Mouse (Mus musculus): ENCODE measurements around the gene Selenoh.

Gene Selenoh

GRCm38 (mm10) chr2:84632001-84632400, 38.6 kb downstream of the Selenoh start:
- no peak for DNase-seq (ENCODE audit: low spot score in 2 of 2)

GRCm38 (mm10) chr2:84627036-84627435, 43.5 kb downstream of the Selenoh start:
- DNase-seq (ENCODE audit: low spot score in 2 of 2) = no peak

DNA sequence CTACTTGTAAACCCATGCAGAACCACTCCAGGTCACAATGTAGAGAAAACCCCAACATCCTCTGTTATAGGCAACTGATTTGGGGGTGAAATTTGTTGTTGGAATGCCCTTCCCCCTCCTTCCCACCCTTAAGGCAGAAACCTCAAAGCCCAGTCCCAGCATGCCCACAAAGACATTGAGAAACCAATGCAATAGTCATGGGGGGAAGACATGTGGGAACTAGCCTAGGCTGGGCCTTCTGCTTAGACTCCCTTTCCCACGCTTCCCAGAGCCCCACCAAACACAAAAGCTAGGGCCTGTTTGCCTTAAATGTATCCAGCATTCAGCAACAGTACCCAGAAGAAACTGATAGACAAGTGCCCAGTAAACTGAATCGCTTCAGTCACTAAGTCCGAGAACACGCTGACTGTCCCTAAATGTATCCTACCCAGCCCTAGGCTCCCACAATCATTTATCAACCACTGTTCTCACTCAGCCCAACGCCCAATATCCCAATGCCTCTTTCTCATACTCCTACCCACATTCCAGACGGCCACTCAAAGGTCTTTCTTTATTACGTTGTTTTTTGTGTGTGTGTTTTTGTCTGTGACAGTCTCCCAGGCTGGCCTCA, 44.1 kb downstream of the Selenoh start:
- no peak for DNase-seq (ENCODE audit: low spot score in 2 of 2)

DNA sequence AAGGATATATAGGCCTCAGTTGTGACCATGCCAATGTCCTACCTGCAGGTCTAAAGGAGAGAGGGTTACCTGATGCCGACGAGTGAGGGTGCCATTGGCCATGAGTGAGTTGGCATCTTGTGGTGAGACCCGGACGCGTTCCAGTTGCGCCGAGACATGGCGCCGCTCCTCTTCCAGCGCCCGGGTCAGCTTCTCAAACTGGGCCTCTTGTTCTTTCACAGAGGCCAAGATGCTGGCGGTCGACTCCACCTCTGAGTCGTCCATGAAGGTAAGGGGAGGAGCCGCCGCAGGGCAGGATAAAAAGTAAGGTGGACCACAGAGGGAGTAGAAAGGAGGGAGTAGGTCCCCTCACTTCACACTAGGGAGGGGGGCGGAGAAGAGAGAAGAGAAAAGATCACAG, 46.4 kb downstream of the Selenoh start:
- DNase-seq (ENCODE audit: low spot score in 2 of 2) = no peak

GRCm38 (mm10) chr2:84623428-84624119, 47.0 kb downstream of the Selenoh start:
- no peak for DNase-seq (ENCODE audit: low spot score in 2 of 2)

DNA sequence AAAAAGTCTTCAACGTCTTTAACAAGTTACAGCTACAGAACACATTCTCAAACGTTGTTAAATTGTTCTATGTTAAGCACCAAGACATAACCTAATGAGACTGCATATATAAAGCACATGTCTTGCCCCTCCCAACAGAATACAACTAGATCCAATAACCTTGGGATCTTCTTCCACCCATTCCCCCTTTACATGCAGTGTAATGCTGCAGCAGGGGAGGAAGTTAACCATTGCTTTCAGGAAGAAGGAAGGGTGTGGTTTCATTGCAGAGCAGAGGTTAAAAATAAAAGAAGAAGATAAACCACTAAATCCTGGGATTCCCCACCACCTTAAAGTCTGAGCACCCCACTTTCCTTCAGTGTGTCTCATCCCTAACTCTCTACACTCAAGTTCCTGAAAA, 47.9 kb downstream of the Selenoh start:
- DNase-seq (ENCODE audit: low spot score in 2 of 2) = no peak

DNA sequence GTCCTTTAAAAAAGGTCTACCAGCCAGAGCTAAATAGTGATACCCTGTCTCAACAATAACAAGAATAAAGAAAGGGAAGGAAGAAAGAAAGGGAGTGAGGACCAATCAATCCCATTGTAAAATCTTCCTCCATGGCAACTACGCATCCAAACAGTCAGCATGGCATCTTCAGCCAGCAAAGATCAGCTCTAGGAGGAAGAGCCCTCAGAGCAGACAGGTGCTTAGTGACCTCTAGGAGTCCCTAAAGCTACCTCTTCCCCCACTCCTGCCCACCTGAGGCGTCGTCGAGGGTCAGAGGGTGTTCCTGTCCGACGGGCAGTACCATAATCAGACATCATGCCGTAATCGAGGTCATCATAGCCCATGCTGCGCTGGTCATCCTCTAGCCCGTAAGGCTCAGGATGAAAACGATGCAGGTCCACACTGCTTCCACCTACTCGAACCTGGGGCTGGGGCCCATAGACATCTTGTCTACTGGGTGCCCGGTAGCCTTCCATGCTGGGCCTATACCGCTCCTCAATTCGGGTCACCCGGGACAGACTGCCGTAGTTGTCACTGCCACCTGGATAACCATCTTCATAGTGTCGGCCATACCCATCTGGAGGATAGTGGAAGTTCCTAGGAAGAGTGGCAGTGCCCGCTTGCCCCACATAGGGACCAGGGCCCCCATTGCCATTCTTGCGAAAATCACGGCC, 50.8 kb downstream of the Selenoh start:
- DNase-seq (ENCODE audit: low spot score in 2 of 2) = no peak

Data from frontal cortex, postnatal 36 days (tissue).